Mouse (Mus musculus) stomach, postnatal 0 days (tissue): Measurements from ENCODE around the gene Marco. TPM values are rescaled to one million over a fixed set of nuclear protein-coding genes. Genes with fewer than 3 reads are reported as not detected.

ENCODE experiments used
- ATAC-seq: fragments of 200-750 bp; cut with Nextera tagmentation; 2 replicates; pipeline ENCODE4 v1.8.0; 2017; ENCODE audit not compliant: low FRiP score, low TSS enrichment
- DNase-seq: peaks from one replicate; pipeline ENCODE4 v3.0.0-alpha.2; 2016; ENCODE audit warnings: low spot score
- H3K27ac ChIP-seq: fragments of 300-500 bp; sonication (generic); replicated peaks from 2 replicates; pipeline ENCODE4 v1.5.1; 2014; ENCODE audit warnings: mild to moderate bottlenecking, control low read depth
- H3K27me3 ChIP-seq: fragments of 300-500 bp; sonication (generic); 2 replicates; pipeline ENCODE4 v1.6.1; 2014; ENCODE audit warnings: low read length; ENCODE audit not compliant: control insufficient read depth, insufficient read depth
- H3K36me3 ChIP-seq: fragments of 300-500 bp; sonication (generic); 2 replicates; pipeline ENCODE4 v1.6.1; 2014; ENCODE audit warnings: low read length, mixed read lengths; ENCODE audit not compliant: control insufficient read depth, insufficient read depth
- H3K4me1 ChIP-seq: fragments of 300-500 bp; sonication (generic); replicated peaks from 2 replicates; pipeline ENCODE4 v1.6.1; 2014; ENCODE audit warnings: antibody characterized with exemption; ENCODE audit not compliant: control insufficient read depth, insufficient read depth
- H3K4me2 ChIP-seq: fragments of 300-500 bp; sonication (generic); replicated peaks from 2 replicates; pipeline ENCODE4 v1.6.1; 2014; ENCODE audit warnings: low read depth, mild to moderate bottlenecking, control low read depth, moderate library complexity
- H3K4me3 ChIP-seq: fragments of 300-500 bp; sonication (generic); 2 replicates; pipeline ENCODE4 v1.5.1; 2014; ENCODE audit warnings: low read depth, low read length, control low read depth
- H3K9ac ChIP-seq: fragments of 300-500 bp; sonication (generic); 2 replicates; pipeline ENCODE4 v1.6.1; 2014; ENCODE audit warnings: mild to moderate bottlenecking, low read length, control low read depth, mixed read lengths
- H3K9me3 ChIP-seq: fragments of 300-500 bp; sonication (generic); 2 replicates; pipeline ENCODE4 v1.6.1; 2016; ENCODE audit warnings: low read length; ENCODE audit not compliant: control insufficient read depth
- CTCF ChIP-seq: IDR thresholded peaks from 2 replicates; pipeline ENCODE4 v1.5.1; 2016; ENCODE audit warnings: antibody characterized with exemption, low read depth, mild to moderate bottlenecking, moderate library complexity
- EP300 ChIP-seq: optimal IDR thresholded peaks from 2 replicates; pipeline ENCODE3; 2016; ENCODE audit warnings: antibody characterized with exemption
- WGBS: fragments of 180-500 bp; shearing (Covaris S2); extraction: QIAGEN DNeasy Blood & Tissue Kit; methylation state at CpG from one replicate; pipeline ENCODE4 v1.1.7; 2014; 5-methylcytosine and 5-hydroxymethylcytosine counted together
- polyA plus RNA-seq: library from polyadenylated mRNA; unstranded; fragments of >200 nt; fragmentation: Nextera tagmentation; extraction: Ambion mirVana; gene quantifications from 2 replicates; pipeline ENCODE4 v1.2.1, GENCODE M21; 2015

The Marco gene
- polyA plus RNA-seq, 1 experiment from 2014 or later, result 0.07 TPM

GRCm38 (mm10) chr1:120529881-120530280 lies 25.1 kb upstream of the Marco start:
- Histone ChIP-seq H3K9me3 (no peaks in the 10 kb centered on the region), H3K9ac (no peak overlapping the region), H3K27me3 (no peaks in the 10 kb centered on the region), H3K4me2 (no peak overlapping the region), H3K4me3 (no peak overlapping the region), H3K27ac (no peak overlapping the region), H3K36me3 (no peaks in the 10 kb centered on the region), H3K4me1 (no peaks in the 10 kb centered on the region)
- no peak for ATAC-seq
- WGBS, result 78% methylated on average over 2 of the region's 2 CpGs
- TF ChIP-seq EP300, result no peak
- no peak for DNase-seq

- no peak for ATAC-seq
- TF ChIP-seq CTCF (no peak), EP300 (no peak)
- DNase-seq, result no peak
- Histone ChIP-seq H3K9ac (no peak overlapping the region), H3K4me1 (no peaks in the 10 kb centered on the region), H3K4me2 (no peak overlapping the region), H3K27ac (no peak overlapping the region), H3K36me3 (no peaks in the 10 kb centered on the region), H3K27me3 (no peaks in the 10 kb centered on the region), H3K9me3 (no peaks in the 10 kb centered on the region), H3K4me3 (no peak overlapping the region)
- 70% methylated on average over 7 of the region's 7 CpGs for WGBS
Observed at GRCm38 (mm10) chr1:120517618-120518017, 12.8 kb upstream of the Marco start.

GRCm38 (mm10) chr1:120510311-120510710 lies 5.5 kb upstream of the Marco start:
- WGBS, result 53% methylated on average over 3 of the region's 3 CpGs
- no peak for ATAC-seq
- Histone ChIP-seq H3K4me1 (no peaks in the 10 kb centered on the region), H3K27me3 (no peaks in the 10 kb centered on the region), H3K27ac (no peak overlapping the region), H3K4me2 (no peak overlapping the region), H3K9ac (no peak overlapping the region), H3K36me3 (no peaks in the 10 kb centered on the region), H3K9me3 (no peaks in the 10 kb centered on the region), H3K4me3 (no peak overlapping the region)
- no peak for DNase-seq
- TF ChIP-seq EP300 (no peak), CTCF (no peak)

GRCm38 (mm10) chr1:120508976-120509375 lies 4.2 kb upstream of the Marco start:
- Histone ChIP-seq H3K4me1 (no peaks in the 10 kb centered on the region), H3K4me2 (no peak overlapping the region), H3K4me3 (no peak overlapping the region), H3K36me3 (no peaks in the 10 kb centered on the region), H3K9me3 (no peaks in the 10 kb centered on the region), H3K27ac (no peak overlapping the region), H3K9ac (no peak overlapping the region), H3K27me3 (no peaks in the 10 kb centered on the region)
- WGBS, result 87% methylated on average over 4 of the region's 4 CpGs
- TF ChIP-seq CTCF (no peak), EP300 (no peak)
- DNase-seq (no peak), ATAC-seq (no peak)

- no peak overlapping the region for H3K4me2 ChIP-seq
- ATAC-seq (no peak), DNase-seq (no peak)
- no peaks in the 10 kb centered on the region for H3K36me3 ChIP-seq
- H3K27ac ChIP-seq, result no peak overlapping the region
- no peak for TF ChIP-seq EP300
- TF ChIP-seq CTCF, result no peak
- H3K9ac ChIP-seq, result no peak overlapping the region
- no peaks in the 10 kb centered on the region for H3K4me1 ChIP-seq
- H3K4me3 ChIP-seq, result no peak overlapping the region
- no peaks in the 10 kb centered on the region for H3K9me3 ChIP-seq
- H3K27me3 ChIP-seq, result no peaks in the 10 kb centered on the region
- 64% methylated on average over 6 of the region's 6 CpGs for WGBS
Observed at GRCm38 (mm10) chr1:120504046-120504710, 646 bp downstream of the Marco start.

- H3K36me3 ChIP-seq, result no peaks in the 10 kb centered on the region
- H3K4me2 ChIP-seq, result no peak overlapping the region
- 59% methylated on average over 4 of the region's 4 CpGs for WGBS
- H3K27ac ChIP-seq, result no peak overlapping the region
- DNase-seq (no peak), ATAC-seq (no peak)
- H3K9me3 ChIP-seq, result no peaks in the 10 kb centered on the region
- no peaks in the 10 kb centered on the region for H3K4me1 ChIP-seq
- H3K9ac ChIP-seq, result no peak overlapping the region
- TF ChIP-seq EP300, result no peak
- no peak for TF ChIP-seq CTCF
- H3K4me3 ChIP-seq, result no peak overlapping the region
- no peaks in the 10 kb centered on the region for H3K27me3 ChIP-seq
Observed at GRCm38 (mm10) chr1:120501496-120501895, 3.3 kb downstream of the Marco start.
